Mouse (Mus musculus) cortical plate, adult 2 months (tissue): ENCODE measurements at regions not wholly inside any gene's neighbourhood (a gene's known extent, or its start where the extent isn't known, plus 50 kb on each side); places are given as distances from the start of the nearest gene placed in this dataset.

Source experiments
- CTCF ChIP-seq: fragments of 200-500 bp; IDR thresholded peaks from 2 replicates; pipeline ENCODE4 v1.5.1; 2011; ENCODE audit warnings: mild to moderate bottlenecking, control low read depth, low read length; ENCODE audit not compliant: insufficient read depth; ENCODE audit errors: extremely low read depth
- POLR2A ChIP-seq: fragments of 200-500 bp; IDR thresholded peaks from 2 replicates; pipeline ENCODE4 v1.6.1; 2011; ENCODE audit warnings: mild to moderate bottlenecking, low read length, control low read depth; ENCODE audit not compliant: insufficient read depth; ENCODE audit errors: extremely low read depth

DNA sequence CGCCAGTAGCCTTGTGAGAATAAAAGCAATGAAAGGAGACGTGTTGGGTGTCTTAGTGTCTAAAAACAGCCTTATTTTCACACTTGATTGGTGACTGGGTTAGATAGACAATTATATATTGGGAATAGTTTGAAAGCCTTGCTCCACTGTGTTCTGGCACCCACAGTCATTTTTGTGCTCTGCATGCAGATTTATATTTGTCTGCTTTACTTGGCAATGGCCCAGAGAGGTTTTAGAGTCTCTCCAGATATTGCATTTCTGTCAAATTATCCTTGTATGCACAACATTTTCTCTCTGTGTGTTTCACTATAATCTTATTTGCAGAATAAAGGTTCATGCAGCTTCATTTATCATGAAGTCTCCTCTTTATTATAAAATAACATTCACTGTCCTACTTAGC, 250.2 kb upstream of the Gcfc2 start:
- no peak for TF ChIP-seq POLR2A
- no peak for TF ChIP-seq CTCF
